ENCODE assay signal across 7 mouse cellular contexts in the genomic region with DNA sequence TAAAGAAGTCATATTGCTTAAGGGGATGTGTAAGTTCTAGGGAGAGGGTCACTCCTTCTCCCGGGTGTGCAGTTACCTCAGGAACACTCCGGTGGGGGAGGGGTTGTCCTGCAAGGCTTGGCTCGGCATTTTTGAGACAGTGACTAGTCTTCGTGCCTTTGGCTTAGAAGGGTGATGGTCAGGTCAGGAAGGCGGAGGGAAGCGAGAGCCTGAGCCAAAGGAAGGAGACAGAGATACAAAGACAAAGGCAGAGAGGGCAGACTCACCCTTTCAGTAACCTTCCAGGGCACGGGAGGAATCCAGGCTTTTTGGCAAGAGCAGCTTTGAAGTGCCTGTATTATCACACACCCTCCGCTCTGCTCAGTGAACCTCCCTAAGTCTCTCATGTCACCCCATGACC. TPM values are rescaled to one million over a fixed set of nuclear protein-coding genes. Genes with fewer than 3 reads are reported as not detected.
DNase-seq lines count a peak whose midpoint lies in the region; ATAC-seq lines count a peak whose summit lies in the region.

No protein-coding gene starts in this region.

- no peak overlapping the region for H3K4me2 ChIP-seq in embryonic facial prominence, embryonic 14.5 days (ENCODE audit: low read depth, low read length)

- H3K4me1 ChIP-seq in embryonic facial prominence, embryonic 14.5 days (ENCODE audit: control insufficient read depth, insufficient read depth, low read length): peaks cover 29% of the 10 kb centered on the region

- WGBS in embryonic facial prominence, embryonic 14.5 days: 34% methylated on average over 7 of the region's 8 CpGs

- no peak overlapping the region for H3K9ac ChIP-seq in embryonic facial prominence, embryonic 14.5 days (ENCODE audit: low read depth, low read length)

- H3K36me3 ChIP-seq in embryonic facial prominence, embryonic 14.5 days (ENCODE audit: control insufficient read depth, insufficient read depth, low read length): peaks cover 15% of the 10 kb centered on the region

- no peaks in the 10 kb centered on the region for H3K27me3 ChIP-seq in embryonic facial prominence, embryonic 14.5 days (replicated peaks; ENCODE audit: control insufficient read depth, insufficient read depth, low read length)

- DNase-seq in lung, postnatal 10 days: peak; percentile 43
- DNase-seq in lung, postnatal 4 days: no peak
- no peak for DNase-seq in embryonic facial prominence, embryonic 14.5 days (ENCODE audit: low spot score)
- DNase-seq in kidney, postnatal 10 days: peak; percentile 65
- DNase-seq in testis, postnatal 10 days (ENCODE audit: low spot score): peak; percentile 80
- DNase-seq in right cerebral cortex, postnatal 25 days: no peak

- no peak overlapping the region for H3K4me3 ChIP-seq in embryonic facial prominence, embryonic 14.5 days (ENCODE audit: low read depth, low read length)

- no peaks in the 10 kb centered on the region for H3K9me3 ChIP-seq in embryonic facial prominence, embryonic 14.5 days (ENCODE audit: control insufficient read depth, low read length)

- H3K27ac ChIP-seq in embryonic facial prominence, embryonic 14.5 days (replicated peaks; ENCODE audit: low read depth, low read length): peak overlapping the region; percentile 91

- ATAC-seq in embryonic facial prominence, embryonic 14.5 days (ENCODE audit: low read depth): no peak
- ATAC-seq in megakaryocyte, adult 5-6 weeks (ENCODE audit: poor library complexity, severe bottlenecking): no peak

RNA-seq across cellular contexts. Expression of a gene that starts 1.4 kb away (rescaled TPM):
- polyA plus RNA-seq in embryonic facial prominence, embryonic 14.5 days (2014; fragmentation: Nextera tagmentation; extraction: Ambion mirVana): 2,628 and 2,877 TPM in 2 replicates
- total RNA-seq in megakaryocyte, adult 5-6 weeks (2015): 851 and 870 TPM in 2 replicates
- 1,185 and 1,205 TPM in 2 replicates for total RNA-seq in megakaryocyte, adult 5-6 weeks (2017)

RNA-seq across cellular contexts. Expression of a gene that starts 9.6 kb away (rescaled TPM):
- 51.1 and 54.3 TPM in 2 replicates for polyA plus RNA-seq in embryonic facial prominence, embryonic 14.5 days (2014; fragmentation: Nextera tagmentation; extraction: Ambion mirVana)
- total RNA-seq in megakaryocyte, adult 5-6 weeks (2015): 28.2 and 32.4 TPM in 2 replicates
- 12.6 and 16.0 TPM in 2 replicates for total RNA-seq in megakaryocyte, adult 5-6 weeks (2017)

RNA-seq across cellular contexts. Expression of a gene that starts 11.4 kb away (rescaled TPM):
- 19.6 and 21.0 TPM in 2 replicates for polyA plus RNA-seq in embryonic facial prominence, embryonic 14.5 days (2014; fragmentation: Nextera tagmentation; extraction: Ambion mirVana)
- 3.5 and 5.1 TPM in 2 replicates for total RNA-seq in megakaryocyte, adult 5-6 weeks (2015)
- 2.1 and 2.6 TPM in 2 replicates for total RNA-seq in megakaryocyte, adult 5-6 weeks (2017)

RNA-seq across cellular contexts. Expression of a gene that starts 22.4 kb away (rescaled TPM):
- 46.2 and 47.4 TPM in 2 replicates for polyA plus RNA-seq in embryonic facial prominence, embryonic 14.5 days (2014; fragmentation: Nextera tagmentation; extraction: Ambion mirVana)
- 99.4 and 106 TPM in 2 replicates for total RNA-seq in megakaryocyte, adult 5-6 weeks (2015)
- total RNA-seq in megakaryocyte, adult 5-6 weeks (2017): 36.6 and 41.5 TPM in 2 replicates

RNA-seq across cellular contexts. Expression of a gene that starts 25.6 kb away (rescaled TPM):
- 40.8 and 44.1 TPM in 2 replicates for polyA plus RNA-seq in embryonic facial prominence, embryonic 14.5 days (2014; fragmentation: Nextera tagmentation; extraction: Ambion mirVana)
- 46.5 and 53.3 TPM in 2 replicates for total RNA-seq in megakaryocyte, adult 5-6 weeks (2015)
- 34.0 and 38.2 TPM in 2 replicates for total RNA-seq in megakaryocyte, adult 5-6 weeks (2017)

Comparison
In these comparisons a context has a peak if more than half of its experiments do, and no peak if none do; other contexts are left out.
1. DNase-seq: peak in lung, postnatal 10 days (single experiment), kidney, postnatal 10 days (single experiment) and testis, postnatal 10 days (single experiment); none in lung, postnatal 4 days (0 of 2), embryonic facial prominence, embryonic 14.5 days (single experiment) and right cerebral cortex, postnatal 25 days (single experiment).